Mouse (Mus musculus) midbrain, embryonic 16.5 days (tissue): ENCODE measurements at regions not wholly inside any gene's neighbourhood (a gene's known extent, or its start where the extent isn't known, plus 50 kb on each side); places are given as distances from the start of the nearest gene placed in this dataset.

Experiments
- ATAC-seq: fragments of 200-750 bp; cut with Nextera tagmentation; 2 replicates; pipeline ENCODE4 v1.8.0; 2017; ENCODE audit warnings: moderate TSS enrichment
- H3K27ac ChIP-seq: fragments of 300-500 bp; sonication (generic); 2 replicates; pipeline ENCODE4 v1.5.1; 2014; ENCODE audit warnings: mild to moderate bottlenecking, low read length, mixed read lengths
- H3K27me3 ChIP-seq: fragments of 300-500 bp; sonication (generic); 2 replicates; pipeline ENCODE4 v1.6.1; 2014; ENCODE audit warnings: low read depth, low read length, mixed read lengths; ENCODE audit not compliant: control insufficient read depth, insufficient read depth
- H3K36me3 ChIP-seq: fragments of 300-500 bp; sonication (generic); 2 replicates; pipeline ENCODE4 v1.6.1; 2014; ENCODE audit warnings: mild to moderate bottlenecking, low read length, moderate library complexity, mixed read lengths; ENCODE audit not compliant: control insufficient read depth, insufficient read depth
- H3K4me1 ChIP-seq: fragments of 300-500 bp; sonication (generic); 2 replicates; pipeline ENCODE4 v1.6.1; 2014; ENCODE audit warnings: mild to moderate bottlenecking, low read length, mixed read lengths; ENCODE audit not compliant: control insufficient read depth, insufficient read depth
- H3K4me2 ChIP-seq: fragments of 300-500 bp; sonication (generic); 2 replicates; pipeline ENCODE4 v1.6.1; 2014; ENCODE audit warnings: mild to moderate bottlenecking, low read length, mixed read lengths
- H3K4me3 ChIP-seq: fragments of 300-500 bp; sonication (generic); 2 replicates; pipeline ENCODE4 v1.5.1; 2014; ENCODE audit warnings: low read depth, mild to moderate bottlenecking, low read length, moderate library complexity, mixed read lengths
- H3K9ac ChIP-seq: fragments of 300-500 bp; sonication (generic); 2 replicates; pipeline ENCODE4 v1.6.1; 2014; ENCODE audit warnings: low read depth, low read length, mixed read lengths
- H3K9me3 ChIP-seq: fragments of 300-500 bp; sonication (generic); replicated peaks from 2 replicates; pipeline ENCODE4 v1.6.1; 2014; ENCODE audit warnings: mild to moderate bottlenecking, low read length, mixed read lengths; ENCODE audit not compliant: control insufficient read depth, poor library complexity, severe bottlenecking
- WGBS: fragments of 180-500 bp; shearing (Covaris S2); extraction: QIAGEN DNeasy Blood & Tissue Kit; methylation state at CpG from one replicate; pipeline ENCODE4 v1.1.7; 2014; 5-methylcytosine and 5-hydroxymethylcytosine counted together

- no peak overlapping the region for H3K9ac ChIP-seq
- WGBS, result 91% methylated on average over 4 of the region's 4 CpGs
- H3K9me3 ChIP-seq, result no peaks in the 10 kb centered on the region
- H3K27ac ChIP-seq, result no peak overlapping the region
- no peak for ATAC-seq
- H3K4me1 ChIP-seq, result no peaks in the 10 kb centered on the region
- no peaks in the 10 kb centered on the region for H3K36me3 ChIP-seq
- no peak overlapping the region for H3K4me3 ChIP-seq
- no peaks in the 10 kb centered on the region for H3K27me3 ChIP-seq
- H3K4me2 ChIP-seq, result no peak overlapping the region
Observed at GRCm38 (mm10) chr17:51407046-51407445, 227.9 kb upstream of the Tbc1d5 start.

- WGBS, result 80% methylated on average over 3 of the region's 3 CpGs
- H3K4me3 ChIP-seq, result no peak overlapping the region
- ATAC-seq, result no peak
- H3K27me3 ChIP-seq, result no peaks in the 10 kb centered on the region
- no peaks in the 10 kb centered on the region for H3K9me3 ChIP-seq
- no peaks in the 10 kb centered on the region for H3K36me3 ChIP-seq
- H3K4me1 ChIP-seq, result no peaks in the 10 kb centered on the region
- H3K27ac ChIP-seq, result no peak overlapping the region
- no peak overlapping the region for H3K4me2 ChIP-seq
- no peak overlapping the region for H3K9ac ChIP-seq
Observed at GRCm38 (mm10) chr17:51405059-51405458, 225.9 kb upstream of the Tbc1d5 start.

GRCm38 (mm10) chr17:51397973-51398372, 218.8 kb upstream of the Tbc1d5 start:
- 78% methylated on average over 7 of the region's 7 CpGs for WGBS
- no peak for ATAC-seq

GRCm38 (mm10) chr17:51393771-51394221, 214.6 kb upstream of the Tbc1d5 start:
- H3K4me2 ChIP-seq, result peak overlapping the region; percentile 25; the same call in 1 of the 2 replicates

More at GRCm38 (mm10) chr17:51397973-51398372, 218.8 kb upstream of the Tbc1d5 start:
- H3K27ac ChIP-seq, result no peak overlapping the region
- H3K4me2 ChIP-seq, result no peak overlapping the region
- H3K9ac ChIP-seq, result no peak overlapping the region
- H3K27me3 ChIP-seq, result no peaks in the 10 kb centered on the region
- no peaks in the 10 kb centered on the region for H3K4me1 ChIP-seq
- H3K9me3 ChIP-seq, result no peaks in the 10 kb centered on the region
- H3K36me3 ChIP-seq, result no peaks in the 10 kb centered on the region
- no peak overlapping the region for H3K4me3 ChIP-seq

GRCm38 (mm10) chr17:51391871-51392270, 212.7 kb upstream of the Tbc1d5 start:
- Histone ChIP-seq H3K4me2 (no peak overlapping the region), H3K4me3 (no peak overlapping the region), H3K36me3 (no peaks in the 10 kb centered on the region), H3K9me3 (no peaks in the 10 kb centered on the region), H3K27ac (no peak overlapping the region), H3K27me3 (no peaks in the 10 kb centered on the region), H3K9ac (no peak overlapping the region), H3K4me1 (peaks cover 3% of the 10 kb centered on the region; the same call in 1 of the 2 replicates)
- 35% methylated on average over 10 of the region's 10 CpGs for WGBS
- peak; percentile 28; the same call in 1 of the 2 replicates for ATAC-seq

More at GRCm38 (mm10) chr17:51393771-51394221, 214.6 kb upstream of the Tbc1d5 start:
- Histone ChIP-seq H3K4me1 (peaks cover 3% of the 10 kb centered on the region; the same call in 1 of the 2 replicates), H3K27ac (no peak overlapping the region), H3K9me3 (no peaks in the 10 kb centered on the region), H3K36me3 (no peaks in the 10 kb centered on the region), H3K27me3 (no peaks in the 10 kb centered on the region), H3K4me3 (no peak overlapping the region), H3K9ac (no peak overlapping the region)
- peak; percentile 78 for ATAC-seq
- WGBS, result 39% methylated on average over 11 of the region's 11 CpGs

GRCm38 (mm10) chr17:51382552-51382951, 203.4 kb upstream of the Tbc1d5 start:
- 83% methylated on average over 6 of the region's 6 CpGs for WGBS
- Histone ChIP-seq H3K9me3 (no peaks in the 10 kb centered on the region), H3K4me1 (no peaks in the 10 kb centered on the region)

GRCm38 (mm10) chr17:51371937-51372479, 192.9 kb upstream of the Tbc1d5 start:
- no peak overlapping the region for H3K4me2 ChIP-seq
- no peaks in the 10 kb centered on the region for H3K36me3 ChIP-seq
- WGBS, result 37% methylated on average over 7 of the region's 7 CpGs
- no peaks in the 10 kb centered on the region; the same call in 1 of the 2 replicates for H3K4me1 ChIP-seq
- no peak overlapping the region for H3K27ac ChIP-seq
- ATAC-seq, result peak; percentile 71; the same call in 1 of the 2 replicates
- H3K27me3 ChIP-seq, result no peaks in the 10 kb centered on the region
- no peaks in the 10 kb centered on the region for H3K9me3 ChIP-seq
- H3K9ac ChIP-seq, result no peak overlapping the region
- no peak overlapping the region for H3K4me3 ChIP-seq

More at GRCm38 (mm10) chr17:51382552-51382951, 203.4 kb upstream of the Tbc1d5 start:
- no peak overlapping the region for H3K4me2 ChIP-seq
- ATAC-seq, result no peak
- no peaks in the 10 kb centered on the region for H3K27me3 ChIP-seq
- no peak overlapping the region for H3K27ac ChIP-seq
- no peak overlapping the region for H3K9ac ChIP-seq
- H3K36me3 ChIP-seq, result no peaks in the 10 kb centered on the region
- H3K4me3 ChIP-seq, result no peak overlapping the region

GRCm38 (mm10) chr17:51370990-51371389, 191.8 kb upstream of the Tbc1d5 start:
- no peaks in the 10 kb centered on the region; the same call in 1 of the 2 replicates for H3K4me1 ChIP-seq
- peak; percentile 78 for ATAC-seq
- no peak overlapping the region for H3K4me3 ChIP-seq
- H3K9ac ChIP-seq, result no peak overlapping the region
- peak overlapping the region; percentile 6 for H3K27ac ChIP-seq
- no peaks in the 10 kb centered on the region for H3K36me3 ChIP-seq
- WGBS, result 46% methylated on average over 7 of the region's 7 CpGs
- no peaks in the 10 kb centered on the region for H3K9me3 ChIP-seq
- no peaks in the 10 kb centered on the region for H3K27me3 ChIP-seq
- H3K4me2 ChIP-seq, result peak overlapping the region; percentile 17

GRCm38 (mm10) chr17:51370085-51370484, 190.9 kb upstream of the Tbc1d5 start:
- Histone ChIP-seq H3K36me3 (no peaks in the 10 kb centered on the region), H3K4me3 (no peak overlapping the region), H3K9me3 (no peaks in the 10 kb centered on the region), H3K9ac (no peak overlapping the region), H3K27me3 (no peaks in the 10 kb centered on the region), H3K4me2 (no peak overlapping the region), H3K4me1 (no peaks in the 10 kb centered on the region; the same call in 1 of the 2 replicates), H3K27ac (no peak overlapping the region)
- 60% methylated on average over 9 of the region's 9 CpGs for WGBS
- ATAC-seq, result no peak
